Mouse (Mus musculus) kidney, embryonic 14.5 days (tissue): ENCODE data around the gene Sohlh2. TPM values are rescaled to one million over a fixed set of nuclear protein-coding genes. Genes with fewer than 3 reads are reported as not detected.
A peak's percentile ranks its signal among the peaks of the same experiment; 100 is the strongest.

ENCODE experiments used
- ATAC-seq: fragments of 200-750 bp; cut with Nextera tagmentation; 2 replicates; pipeline ENCODE4 v1.8.0; 2017; ENCODE audit warnings: moderate number of reproducible peaks, mild to moderate bottlenecking, moderate TSS enrichment, moderate library complexity; ENCODE audit not compliant: low FRiP score, low TSS enrichment
- H3K27ac ChIP-seq: fragments of 300-500 bp; sonication (generic); 2 replicates; pipeline ENCODE4 v1.5.1; 2014; ENCODE audit warnings: low read depth, mild to moderate bottlenecking, low read length, moderate library complexity, mixed read lengths
- H3K27me3 ChIP-seq: fragments of 300-500 bp; sonication (generic); 2 replicates; pipeline ENCODE4 v1.6.1; 2014; ENCODE audit warnings: mild to moderate bottlenecking, low read length; ENCODE audit not compliant: control insufficient read depth, insufficient read depth
- H3K36me3 ChIP-seq: fragments of 300-500 bp; sonication (generic); 2 replicates; pipeline ENCODE4 v1.6.1; 2014; ENCODE audit warnings: low read length, mixed read lengths; ENCODE audit not compliant: control insufficient read depth, insufficient read depth
- H3K4me1 ChIP-seq: fragments of 300-500 bp; sonication (generic); 2 replicates; pipeline ENCODE4 v1.6.1; 2014; ENCODE audit warnings: low read length, mixed read lengths; ENCODE audit not compliant: control insufficient read depth, insufficient read depth
- H3K4me2 ChIP-seq: fragments of 300-500 bp; sonication (generic); replicated peaks from 2 replicates; pipeline ENCODE4 v1.6.1; 2014; ENCODE audit warnings: low read depth, mild to moderate bottlenecking, low read length
- H3K4me3 ChIP-seq: fragments of 300-500 bp; sonication (generic); 2 replicates; pipeline ENCODE4 v1.5.1; 2014; ENCODE audit warnings: mild to moderate bottlenecking, low read length
- H3K9ac ChIP-seq: fragments of 300-500 bp; sonication (generic); 2 replicates; pipeline ENCODE4 v1.6.1; 2014; ENCODE audit warnings: low read depth, mild to moderate bottlenecking, low read length, moderate library complexity
- H3K9me3 ChIP-seq: fragments of 300-500 bp; sonication (generic); 2 replicates; pipeline ENCODE4 v1.6.1; 2016; ENCODE audit warnings: low read length; ENCODE audit not compliant: control insufficient read depth
- WGBS: fragments of 180-500 bp; shearing (Covaris S2); extraction: QIAGEN DNeasy Blood & Tissue Kit; methylation state at CpG from one replicate; pipeline ENCODE4 v1.1.7; 2014; 5-methylcytosine and 5-hydroxymethylcytosine counted together
- polyA plus RNA-seq: library from polyadenylated mRNA; unstranded; fragments of >200 nt; fragmentation: Nextera tagmentation; extraction: Ambion mirVana; gene quantifications from 2 replicates; pipeline ENCODE4 v1.2.1, GENCODE M21; 2014

Gene Sohlh2
- polyA plus RNA-seq, result not detected in 2 replicates

- WGBS, result 93% methylated on average over 22 of the region's 22 CpGs
- Histone ChIP-seq H3K36me3 (no peaks in the 10 kb centered on the region), H3K4me2 (no peak within 1 kb of the TSS), H3K9me3 (no peaks in the 10 kb centered on the region), H3K27ac (no peak within 1 kb of the TSS), H3K27me3 (no peaks in the 10 kb centered on the region), H3K9ac (no peak within 1 kb of the TSS), H3K4me1 (no peaks in the 10 kb centered on the region), H3K4me3 (no peak within 1 kb of the TSS)
- ATAC-seq, result no peak
Measured at GRCm38 (mm10) chr3:55181766-55182165, at the start of gene Sohlh2. Gene Sohlh2, plus strand, starts transcription at chr3:55182028.

- ATAC-seq, result no peak
- Histone ChIP-seq H3K27me3 (no peaks in the 10 kb centered on the region), H3K4me2 (no peak within 1 kb of the TSS), H3K9me3 (no peaks in the 10 kb centered on the region), H3K4me3 (no peak within 1 kb of the TSS), H3K9ac (no peak within 1 kb of the TSS), H3K4me1 (no peaks in the 10 kb centered on the region), H3K36me3 (peaks cover 51% of the 10 kb centered on the region), H3K27ac (no peak within 1 kb of the TSS)
Measured at GRCm38 (mm10) chr3:55137039-55137438, 44.8 kb upstream of the Sohlh2 start, which contains the start of gene Ccdc169. Gene Ccdc169, plus strand, starts transcription at chr3:55137339.

DNA sequence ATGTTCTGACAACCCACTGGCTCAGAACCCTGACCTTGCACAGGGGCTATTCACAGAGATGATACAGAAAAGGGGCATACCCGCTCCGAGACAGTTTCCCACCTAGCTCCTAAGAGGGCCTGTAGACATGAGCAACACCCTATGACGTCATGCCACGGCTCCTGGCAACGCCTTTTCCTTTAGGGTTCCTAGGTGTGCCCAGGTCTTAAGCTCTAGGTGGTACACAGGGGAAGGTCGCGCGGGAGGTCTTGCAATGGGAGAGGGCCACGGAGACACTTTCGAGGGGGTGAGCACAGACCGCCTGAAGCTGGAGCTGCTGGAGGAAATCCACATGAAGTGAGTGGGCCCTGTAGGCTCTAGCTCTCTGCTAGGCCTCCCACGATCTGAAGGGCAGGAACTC is 42.0 kb upstream of the Sohlh2 start:
- Histone ChIP-seq H3K9me3 (no peaks in the 10 kb centered on the region), H3K4me3 (no peak overlapping the region), H3K27me3 (no peaks in the 10 kb centered on the region), H3K36me3 (peaks cover 26% of the 10 kb centered on the region), H3K27ac (no peak overlapping the region), H3K4me1 (no peaks in the 10 kb centered on the region), H3K4me2 (no peak overlapping the region), H3K9ac (no peak overlapping the region)
- ATAC-seq, result peak; percentile 52; the same call in 1 of the 2 replicates
- WGBS, result 76% methylated on average over 12 of the region's 12 CpGs

DNA sequence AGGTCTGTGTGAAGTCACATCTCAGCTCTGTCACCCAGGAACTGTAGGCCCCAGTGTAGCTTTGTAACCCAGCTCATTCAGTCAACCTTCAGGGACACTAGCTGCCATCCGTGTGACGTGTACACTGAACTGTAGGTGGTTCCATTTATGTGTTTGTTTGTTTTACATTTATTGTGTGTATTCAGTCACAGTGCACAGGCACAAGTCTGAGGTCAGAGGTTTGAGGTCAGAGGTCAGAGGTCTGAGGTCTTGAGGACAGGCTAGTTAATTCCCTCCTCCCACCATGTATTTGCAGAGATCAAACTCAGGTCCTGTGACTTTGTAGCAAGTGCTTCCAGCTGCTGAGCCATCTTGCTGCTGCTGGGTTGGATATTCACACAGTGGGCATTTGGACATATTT is 40.4 kb upstream of the Sohlh2 start:
- no peak overlapping the region for H3K9ac ChIP-seq
- no peak for ATAC-seq

GRCm38 (mm10) chr3:55144916-55145315 is 36.9 kb upstream of the Sohlh2 start:
- H3K4me2 ChIP-seq, result no peak overlapping the region
- 93% methylated on average over 4 of the region's 4 CpGs for WGBS

More for the DNA sequence above, 40.4 kb upstream of the Sohlh2 start:
- H3K4me3 ChIP-seq, result no peak overlapping the region
- H3K4me2 ChIP-seq, result no peak overlapping the region
- H3K4me1 ChIP-seq, result no peaks in the 10 kb centered on the region
- peaks cover 15% of the 10 kb centered on the region for H3K36me3 ChIP-seq
- H3K27me3 ChIP-seq, result no peaks in the 10 kb centered on the region
- 69% methylated on average over 2 of the region's 2 CpGs for WGBS
- no peak overlapping the region for H3K27ac ChIP-seq
- H3K9me3 ChIP-seq, result no peaks in the 10 kb centered on the region

GRCm38 (mm10) chr3:55146441-55146840 is 35.4 kb upstream of the Sohlh2 start:
- Histone ChIP-seq H3K9me3 (no peaks in the 10 kb centered on the region), H3K4me1 (no peaks in the 10 kb centered on the region)
- 83% methylated on average over 6 of the region's 6 CpGs for WGBS

More at GRCm38 (mm10) chr3:55144916-55145315, 36.9 kb upstream of the Sohlh2 start:
- Histone ChIP-seq H3K4me3 (no peak overlapping the region), H3K9me3 (no peaks in the 10 kb centered on the region), H3K27ac (no peak overlapping the region), H3K27me3 (no peaks in the 10 kb centered on the region), H3K4me1 (no peaks in the 10 kb centered on the region), H3K9ac (no peak overlapping the region), H3K36me3 (no peaks in the 10 kb centered on the region)
- ATAC-seq, result no peak

GRCm38 (mm10) chr3:55147156-55147555 is 34.7 kb upstream of the Sohlh2 start:
- Histone ChIP-seq H3K4me3 (no peak overlapping the region), H3K4me1 (no peaks in the 10 kb centered on the region), H3K27me3 (no peaks in the 10 kb centered on the region), H3K9me3 (no peaks in the 10 kb centered on the region), H3K27ac (no peak overlapping the region), H3K36me3 (no peaks in the 10 kb centered on the region), H3K4me2 (no peak overlapping the region), H3K9ac (no peak overlapping the region)
- 87% methylated on average over 2 of the region's 2 CpGs for WGBS
- ATAC-seq, result no peak

More at GRCm38 (mm10) chr3:55146441-55146840, 35.4 kb upstream of the Sohlh2 start:
- H3K4me3 ChIP-seq, result no peak overlapping the region
- no peaks in the 10 kb centered on the region for H3K36me3 ChIP-seq
- no peak overlapping the region for H3K9ac ChIP-seq
- H3K4me2 ChIP-seq, result no peak overlapping the region
- H3K27me3 ChIP-seq, result no peaks in the 10 kb centered on the region
- H3K27ac ChIP-seq, result no peak overlapping the region
- ATAC-seq, result no peak

GRCm38 (mm10) chr3:55148091-55148490 is 33.7 kb upstream of the Sohlh2 start:
- no peaks in the 10 kb centered on the region for H3K27me3 ChIP-seq
- 24% methylated on average over 3 of the region's 3 CpGs for WGBS
- H3K4me2 ChIP-seq, result no peak overlapping the region
- no peak overlapping the region for H3K9ac ChIP-seq
- no peaks in the 10 kb centered on the region for H3K4me1 ChIP-seq
- H3K4me3 ChIP-seq, result no peak overlapping the region
- no peaks in the 10 kb centered on the region for H3K9me3 ChIP-seq
- no peaks in the 10 kb centered on the region for H3K36me3 ChIP-seq
- no peak overlapping the region for H3K27ac ChIP-seq
- ATAC-seq, result peak; percentile 32; the same call in 1 of the 2 replicates

- H3K36me3 ChIP-seq, result no peaks in the 10 kb centered on the region
- H3K27ac ChIP-seq, result no peak overlapping the region
- H3K9me3 ChIP-seq, result no peaks in the 10 kb centered on the region
- no peak overlapping the region for H3K9ac ChIP-seq
- H3K4me1 ChIP-seq, result no peaks in the 10 kb centered on the region
- 33% methylated on average over 7 of the region's 7 CpGs for WGBS
- no peaks in the 10 kb centered on the region for H3K27me3 ChIP-seq
- ATAC-seq, result no peak
- no peak overlapping the region for H3K4me2 ChIP-seq
- no peak overlapping the region for H3K4me3 ChIP-seq
Measured at GRCm38 (mm10) chr3:55151656-55152433, 30.0 kb upstream of the Sohlh2 start.
